Mouse (Mus musculus) brown adipose tissue, adult 24 weeks (tissue): ENCODE results near the gene Serpina11. TPM values are rescaled to one million over a fixed set of nuclear protein-coding genes. Genes with fewer than 3 reads are reported as not detected.

Experiments used
- H3K27ac ChIP-seq: fragments of 200-500 bp; replicated peaks from 2 replicates; pipeline ENCODE4 v1.5.1; 2012; ENCODE audit warnings: low read depth, mild to moderate bottlenecking, low read length
- H3K4me1 ChIP-seq: fragments of 200-500 bp; 2 replicates; pipeline ENCODE4 v1.6.1; 2012; ENCODE audit warnings: low read length, mixed read lengths; ENCODE audit not compliant: control insufficient read depth, insufficient read depth, insufficient read length
- H3K4me3 ChIP-seq: fragments of 200-500 bp; 2 replicates; pipeline ENCODE4 v1.5.1; 2012; ENCODE audit warnings: low read depth, mild to moderate bottlenecking, low read length, moderate library complexity; ENCODE audit not compliant: insufficient read depth
- polyA plus RNA-seq: library from polyadenylated mRNA; stranded (reverse); fragments of >200 nt; gene quantifications from 2 replicates; pipeline ENCODE4 v1.2.4, GENCODE M21; 2012; ENCODE audit not compliant: missing spikeins, insufficient read depth, insufficient read length

Gene Serpina11
- not detected in 2 replicates for polyA plus RNA-seq

- H3K4me3 ChIP-seq = no peak within 1 kb of the TSS
- no peak within 1 kb of the TSS for H3K27ac ChIP-seq
- no peaks in the 10 kb centered on the region for H3K4me1 ChIP-seq
Measured at GRCm38 (mm10) chr12:103989857-103990256, at the start of gene Serpina11. TSS of gene Serpina11 (minus strand) at chr12:103989957.

DNA sequence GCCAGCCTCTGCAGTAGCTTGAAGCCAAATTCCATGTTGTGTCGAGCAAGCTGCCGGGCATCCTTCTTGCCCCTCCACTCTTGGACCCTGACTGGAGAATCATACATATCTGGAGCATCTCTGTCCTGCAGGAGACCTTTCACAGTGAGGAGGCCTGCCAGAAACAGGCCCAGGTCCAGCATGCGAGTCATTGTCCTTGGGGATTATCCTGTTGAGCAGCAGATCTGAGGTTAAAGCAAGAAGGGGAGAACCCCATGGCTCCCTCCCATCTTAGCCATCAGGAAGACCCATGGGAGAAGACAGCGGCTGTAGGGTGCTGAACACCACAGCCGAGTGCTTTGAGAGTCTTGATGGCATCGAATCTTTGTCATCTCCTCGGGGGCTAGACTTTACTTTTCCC lies 48.4 kb upstream of the Serpina11 start:
- Histone ChIP-seq H3K4me3 (no peak overlapping the region), H3K4me1 (peaks cover 8% of the 10 kb centered on the region), H3K27ac (no peak overlapping the region)

- Histone ChIP-seq H3K4me1 (no peaks in the 10 kb centered on the region), H3K27ac (no peak overlapping the region), H3K4me3 (no peak overlapping the region)
Measured at GRCm38 (mm10) chr12:104033752-104034151, 44.0 kb upstream of the Serpina11 start.

GRCm38 (mm10) chr12:104029986-104030385 lies 40.2 kb upstream of the Serpina11 start:
- Histone ChIP-seq H3K4me3 (no peak overlapping the region), H3K27ac (no peak overlapping the region), H3K4me1 (no peaks in the 10 kb centered on the region)

- Histone ChIP-seq H3K4me3 (no peak overlapping the region), H3K27ac (no peak overlapping the region), H3K4me1 (no peaks in the 10 kb centered on the region)
Measured at GRCm38 (mm10) chr12:104015280-104015679, 25.5 kb upstream of the Serpina11 start.

DNA sequence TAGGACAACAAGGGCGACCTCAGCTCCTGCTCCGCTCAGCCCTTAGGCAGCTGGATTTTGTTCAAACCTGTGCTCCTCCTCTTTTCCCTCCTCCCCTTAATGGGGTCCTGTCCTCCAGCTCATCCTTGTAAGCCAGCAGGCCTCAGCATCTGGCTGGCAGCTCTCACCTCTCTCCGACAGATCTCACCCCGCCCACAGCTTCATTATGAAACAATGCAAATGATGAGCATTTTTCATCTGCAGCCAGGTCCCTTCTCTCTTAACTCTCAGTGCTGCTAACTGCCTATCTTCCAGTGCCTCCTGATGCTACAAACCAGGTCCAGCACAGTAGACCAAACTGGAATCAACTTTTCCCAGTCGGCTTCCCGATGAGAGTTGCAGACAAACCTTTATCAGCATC lies 23.9 kb upstream of the Serpina11 start, which contains the start of gene Serpina9:
Serpina9 (minus strand) TSS at position 136 of the 400 bp plus-strand sequence.
- Histone ChIP-seq H3K4me3 (no peak within 1 kb of the TSS), H3K4me1 (no peaks in the 10 kb centered on the region), H3K27ac (no peak within 1 kb of the TSS)

GRCm38 (mm10) chr12:104004689-104005088 lies 14.9 kb upstream of the Serpina11 start:
- Histone ChIP-seq H3K27ac (no peak overlapping the region), H3K4me3 (no peak overlapping the region), H3K4me1 (no peaks in the 10 kb centered on the region)

DNA sequence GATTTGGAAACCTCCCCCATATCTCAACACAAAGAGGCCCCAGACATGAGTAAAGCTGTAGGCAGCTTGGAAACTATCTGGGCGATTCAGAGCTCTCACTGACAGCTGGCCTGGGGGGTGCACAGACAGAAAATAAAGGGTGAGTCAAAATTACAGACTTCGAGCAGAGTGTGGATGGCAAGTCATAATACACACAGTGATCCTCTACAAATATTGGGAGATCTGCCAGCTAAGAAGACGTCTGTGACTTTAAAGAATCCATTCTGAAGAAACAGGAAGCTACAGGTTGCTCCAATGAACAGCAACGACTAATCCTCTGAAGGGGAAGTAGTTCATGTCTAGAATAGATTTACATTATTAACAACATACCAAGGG lies 13.5 kb upstream of the Serpina11 start:
- H3K4me1 ChIP-seq = no peaks in the 10 kb centered on the region
- no peak overlapping the region for H3K27ac ChIP-seq
- H3K4me3 ChIP-seq = no peak overlapping the region

GRCm38 (mm10) chr12:104002569-104003237 lies 12.9 kb upstream of the Serpina11 start:
- Histone ChIP-seq H3K27ac (no peak overlapping the region), H3K4me1 (no peaks in the 10 kb centered on the region), H3K4me3 (no peak overlapping the region)

GRCm38 (mm10) chr12:104000594-104000993 lies 10.8 kb upstream of the Serpina11 start:
- H3K4me1 ChIP-seq = no peaks in the 10 kb centered on the region
- no peak overlapping the region for H3K27ac ChIP-seq
- no peak overlapping the region for H3K4me3 ChIP-seq

DNA sequence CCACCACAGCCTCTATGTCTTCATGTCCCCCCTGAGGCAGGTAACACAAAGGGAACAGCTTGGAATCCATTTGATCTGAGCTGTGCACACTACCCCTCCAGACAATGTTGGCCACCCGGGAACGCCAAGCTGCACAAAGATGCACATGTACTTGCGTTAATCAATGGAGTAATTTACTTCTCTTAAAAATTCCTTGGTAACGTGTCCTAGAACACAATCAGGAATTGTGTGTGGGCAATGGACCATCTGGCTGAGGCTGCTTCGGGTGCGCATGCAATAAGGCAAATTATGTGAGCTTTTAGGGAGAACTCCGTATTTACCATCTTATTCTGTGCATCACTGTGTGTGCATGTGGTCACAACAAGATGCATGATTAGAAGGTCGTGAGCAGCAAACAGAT lies 9.9 kb upstream of the Serpina11 start:
- H3K4me1 ChIP-seq = no peaks in the 10 kb centered on the region
- no peak overlapping the region for H3K4me3 ChIP-seq
- no peak overlapping the region for H3K27ac ChIP-seq

GRCm38 (mm10) chr12:103996513-103996912 lies 6.8 kb upstream of the Serpina11 start:
- no peak overlapping the region for H3K4me3 ChIP-seq
- no peak overlapping the region for H3K27ac ChIP-seq
- H3K4me1 ChIP-seq = no peaks in the 10 kb centered on the region

DNA sequence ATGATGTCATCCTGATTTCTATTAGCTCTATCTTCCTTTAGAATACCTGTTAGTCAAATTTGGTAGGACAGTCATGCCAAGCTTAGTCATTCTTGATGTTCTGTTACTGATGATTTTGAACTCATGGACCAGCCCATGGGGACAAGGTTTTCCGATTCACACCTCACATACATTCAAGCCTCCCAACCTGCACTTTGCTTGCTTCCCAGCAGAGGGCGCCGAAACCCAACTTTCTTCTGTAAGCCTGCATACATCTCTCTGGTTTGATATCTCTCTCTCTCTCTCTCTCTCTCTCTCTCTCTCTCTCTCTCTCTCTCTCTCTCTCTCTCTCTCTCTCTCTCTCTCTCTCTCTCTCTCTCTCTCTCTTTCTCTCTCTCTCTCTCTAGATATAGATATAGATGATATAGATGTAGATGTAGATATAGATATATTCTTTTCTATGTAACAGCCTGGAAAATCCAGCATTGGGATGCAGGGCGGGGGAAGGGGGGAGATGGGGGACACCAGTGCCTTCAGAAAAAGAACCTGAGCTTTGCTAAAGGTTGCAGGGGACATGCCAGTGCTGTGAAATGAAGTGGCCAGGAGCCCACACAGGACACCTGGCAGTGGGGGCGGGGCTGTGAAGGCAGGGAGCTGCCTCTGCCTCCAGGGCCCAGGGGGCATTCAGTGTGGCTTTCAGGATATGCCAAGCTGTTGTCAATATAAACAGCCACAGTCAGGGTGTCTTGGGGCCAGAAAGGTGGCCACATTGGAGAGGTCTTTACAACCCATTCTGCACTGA lies 5.7 kb upstream of the Serpina11 start:
- H3K4me3 ChIP-seq = no peak overlapping the region
- H3K27ac ChIP-seq = no peak overlapping the region
- H3K4me1 ChIP-seq = no peaks in the 10 kb centered on the region

GRCm38 (mm10) chr12:103992945-103993344 lies 3.2 kb upstream of the Serpina11 start:
- Histone ChIP-seq H3K27ac (no peak overlapping the region), H3K4me1 (no peaks in the 10 kb centered on the region), H3K4me3 (no peak overlapping the region)

GRCm38 (mm10) chr12:103989514-103989767 lies 316 bp downstream of the Serpina11 start:
- H3K4me1 ChIP-seq = no peaks in the 10 kb centered on the region
- no peak overlapping the region for H3K4me3 ChIP-seq
- H3K27ac ChIP-seq = no peak overlapping the region
